Mouse (Mus musculus) G1E (cell line): ENCODE results near the gene Lrig1.

Experiments
- CTCF ChIP-seq: IDR thresholded peaks from 2 replicates; pipeline ENCODE4 v1.5.1; 2012; ENCODE audit warnings: low read depth, low read length, inconsistent platforms, mixed read lengths
- GATA1 ChIP-seq: IDR thresholded peaks from 2 replicates; pipeline ENCODE4 v1.6.1; 2012; ENCODE audit warnings: borderline replicate concordance, low read length, inconsistent platforms, mixed read lengths
- GATA2 ChIP-seq: IDR thresholded peaks from 2 replicates; pipeline ENCODE4 v1.6.1; 2012; ENCODE audit warnings: low read depth, low read length, inconsistent platforms, borderline replicate concordance
- POLR2AphosphoS5 ChIP-seq: IDR thresholded peaks from 2 replicates; pipeline ENCODE4 v1.6.1; 2012; ENCODE audit warnings: low read depth, low read length, inconsistent platforms; ENCODE audit not compliant: insufficient replicate concordance
- TAL1 ChIP-seq: conservative IDR thresholded peaks from 2 replicates; pipeline ENCODE4 v1.6.1; 2012; ENCODE audit warnings: low read depth, low read length, inconsistent platforms, mixed read lengths

- TF ChIP-seq TAL1 (peak; percentile 28; the same call in 1 of the 2 replicates), CTCF (no peak), GATA1 (no peak), GATA2 (no peak), POLR2AphosphoS5 (no peak)
Measured at GRCm38 (mm10) chr6:94655818-94656478, 44.0 kb downstream of the Lrig1 start.
